Mouse (Mus musculus) stomach, postnatal 0 days (tissue): Measurements from ENCODE around the gene Xpr1. TPM values are rescaled to one million over a fixed set of nuclear protein-coding genes. Genes with fewer than 3 reads are reported as not detected.
"Not testable (repeated sequence)": the region's sequence is repeated elsewhere in the genome, so short reads cannot be mapped to it uniquely, and the experiment has no call there.

Source experiments
- ATAC-seq: fragments of 200-750 bp; cut with Nextera tagmentation; 2 replicates; pipeline ENCODE4 v1.8.0; 2017; ENCODE audit not compliant: low FRiP score, low TSS enrichment
- DNase-seq: peaks from one replicate; pipeline ENCODE4 v3.0.0-alpha.2; 2016; ENCODE audit warnings: low spot score
- H3K27ac ChIP-seq: fragments of 300-500 bp; sonication (generic); replicated peaks from 2 replicates; pipeline ENCODE4 v1.5.1; 2014; ENCODE audit warnings: mild to moderate bottlenecking, control low read depth
- H3K27me3 ChIP-seq: fragments of 300-500 bp; sonication (generic); 2 replicates; pipeline ENCODE4 v1.6.1; 2014; ENCODE audit warnings: low read length; ENCODE audit not compliant: control insufficient read depth, insufficient read depth
- H3K36me3 ChIP-seq: fragments of 300-500 bp; sonication (generic); 2 replicates; pipeline ENCODE4 v1.6.1; 2014; ENCODE audit warnings: low read length, mixed read lengths; ENCODE audit not compliant: control insufficient read depth, insufficient read depth
- H3K4me1 ChIP-seq: fragments of 300-500 bp; sonication (generic); replicated peaks from 2 replicates; pipeline ENCODE4 v1.6.1; 2014; ENCODE audit warnings: antibody characterized with exemption; ENCODE audit not compliant: control insufficient read depth, insufficient read depth
- H3K4me2 ChIP-seq: fragments of 300-500 bp; sonication (generic); replicated peaks from 2 replicates; pipeline ENCODE4 v1.6.1; 2014; ENCODE audit warnings: low read depth, mild to moderate bottlenecking, control low read depth, moderate library complexity
- H3K4me3 ChIP-seq: fragments of 300-500 bp; sonication (generic); 2 replicates; pipeline ENCODE4 v1.5.1; 2014; ENCODE audit warnings: low read depth, low read length, control low read depth
- H3K9ac ChIP-seq: fragments of 300-500 bp; sonication (generic); 2 replicates; pipeline ENCODE4 v1.6.1; 2014; ENCODE audit warnings: mild to moderate bottlenecking, low read length, control low read depth, mixed read lengths
- H3K9me3 ChIP-seq: fragments of 300-500 bp; sonication (generic); 2 replicates; pipeline ENCODE4 v1.6.1; 2016; ENCODE audit warnings: low read length; ENCODE audit not compliant: control insufficient read depth
- CTCF ChIP-seq: IDR thresholded peaks from 2 replicates; pipeline ENCODE4 v1.5.1; 2016; ENCODE audit warnings: antibody characterized with exemption, low read depth, mild to moderate bottlenecking, moderate library complexity
- EP300 ChIP-seq: optimal IDR thresholded peaks from 2 replicates; pipeline ENCODE3; 2016; ENCODE audit warnings: antibody characterized with exemption
- WGBS: fragments of 180-500 bp; shearing (Covaris S2); extraction: QIAGEN DNeasy Blood & Tissue Kit; methylation state at CpG from one replicate; pipeline ENCODE4 v1.1.7; 2014; 5-methylcytosine and 5-hydroxymethylcytosine counted together
- polyA plus RNA-seq: library from polyadenylated mRNA; unstranded; fragments of >200 nt; fragmentation: Nextera tagmentation; extraction: Ambion mirVana; gene quantifications from 2 replicates; pipeline ENCODE4 v1.2.1, GENCODE M21; 2015

The Xpr1 gene
- polyA plus RNA-seq, 1 experiment from 2014 or later: 2.9 TPM

- Histone ChIP-seq H3K27ac (no peak overlapping the region), H3K27me3 (no peaks in the 10 kb centered on the region), H3K4me1 (no peaks in the 10 kb centered on the region), H3K36me3 (no peaks in the 10 kb centered on the region), H3K4me3 (no peak overlapping the region), H3K4me2 (no peak overlapping the region), H3K9ac (no peak overlapping the region), H3K9me3 (no peaks in the 10 kb centered on the region)
- no peak for TF ChIP-seq EP300
- TF ChIP-seq CTCF: no peak
- no peak for ATAC-seq
- WGBS: 91% methylated on average over 4 of the region's 4 CpGs
- DNase-seq: no peak
These were observed 144.3 kb downstream of the Xpr1 start for GRCm38 (mm10) chr1:155272953-155273352.

DNA sequence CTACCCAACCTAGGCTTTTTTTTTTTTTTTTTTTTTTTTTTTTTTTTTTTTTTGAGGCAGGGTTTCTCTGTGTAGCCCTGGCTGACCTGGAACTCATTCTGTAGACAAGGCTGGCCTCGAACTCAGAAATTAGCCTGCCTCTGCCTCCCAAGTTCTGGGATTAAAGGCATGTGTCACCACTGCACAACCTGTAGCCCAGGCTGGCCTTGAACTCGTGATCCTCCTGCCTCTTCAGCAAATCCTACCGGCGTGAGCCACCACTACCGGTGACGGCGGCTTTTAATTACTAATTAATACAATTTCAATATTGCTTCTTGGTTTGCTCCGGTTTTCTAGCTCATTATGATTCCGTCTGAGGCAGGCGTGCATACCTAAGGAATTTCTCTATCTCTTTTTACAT is 154.7 kb downstream of the Xpr1 start:
- H3K4me2 ChIP-seq, H3K9me3 ChIP-seq, ATAC-seq, H3K4me3 ChIP-seq, H3K27ac ChIP-seq, H3K9ac ChIP-seq, DNase-seq, H3K27me3 ChIP-seq, H3K36me3 ChIP-seq, H3K4me1 ChIP-seq: not testable (repeated sequence)
- 93% methylated on average over 10 of the region's 10 CpGs for WGBS

- Histone ChIP-seq H3K4me2 (no peak overlapping the region), H3K36me3 (no peaks in the 10 kb centered on the region), H3K27me3 (no peaks in the 10 kb centered on the region), H3K4me1 (no peaks in the 10 kb centered on the region), H3K9ac (no peak overlapping the region), H3K4me3 (no peak overlapping the region), H3K9me3 (no peaks in the 10 kb centered on the region), H3K27ac (no peak overlapping the region)
- TF ChIP-seq CTCF (no peak), EP300 (no peak)
- DNase-seq: no peak
- 91% methylated on average over 8 of the region's 8 CpGs for WGBS
- ATAC-seq: no peak
These were observed 162.9 kb downstream of the Xpr1 start for GRCm38 (mm10) chr1:155254309-155254708.

DNA sequence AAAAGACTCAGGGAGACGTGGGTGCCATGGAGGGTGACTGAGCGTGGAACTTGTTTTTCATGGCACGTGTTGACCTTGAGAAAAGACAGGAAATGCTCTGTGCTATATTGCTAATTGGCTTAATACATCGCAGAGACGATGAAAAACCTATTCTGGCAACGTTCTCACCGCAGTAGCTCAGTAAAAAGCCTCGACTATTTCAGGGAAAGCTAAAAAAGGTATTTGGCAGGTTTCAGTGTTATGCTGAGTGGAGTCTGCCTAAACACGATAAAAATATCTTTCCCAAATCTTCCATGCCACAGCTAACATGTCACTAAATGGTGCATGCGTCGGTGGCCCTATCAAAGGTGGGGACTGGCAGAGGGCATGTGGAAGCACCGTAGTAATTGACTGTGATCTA is 164.1 kb downstream of the Xpr1 start:
- 63% methylated on average over 12 of the region's 12 CpGs for WGBS
- Histone ChIP-seq H3K27me3 (no peaks in the 10 kb centered on the region), H3K4me2 (no peak overlapping the region), H3K4me3 (no peak overlapping the region), H3K36me3 (no peaks in the 10 kb centered on the region), H3K27ac (no peak overlapping the region), H3K9me3 (no peaks in the 10 kb centered on the region), H3K9ac (no peak overlapping the region), H3K4me1 (no peaks in the 10 kb centered on the region)
- no peak for TF ChIP-seq CTCF
- no peak for TF ChIP-seq EP300
- ATAC-seq (no peak), DNase-seq (no peak)

GRCm38 (mm10) chr1:155252631-155253121 is 164.5 kb downstream of the Xpr1 start:
- 42% methylated on average over 6 of the region's 6 CpGs for WGBS
- Histone ChIP-seq H3K4me3 (no peak overlapping the region), H3K36me3 (no peaks in the 10 kb centered on the region), H3K4me2 (no peak overlapping the region), H3K4me1 (no peaks in the 10 kb centered on the region), H3K9me3 (no peaks in the 10 kb centered on the region), H3K27ac (no peak overlapping the region), H3K9ac (no peak overlapping the region), H3K27me3 (no peaks in the 10 kb centered on the region)
- ATAC-seq (no peak), DNase-seq (no peak)
- no peak for TF ChIP-seq CTCF
- no peak for TF ChIP-seq EP300

DNA sequence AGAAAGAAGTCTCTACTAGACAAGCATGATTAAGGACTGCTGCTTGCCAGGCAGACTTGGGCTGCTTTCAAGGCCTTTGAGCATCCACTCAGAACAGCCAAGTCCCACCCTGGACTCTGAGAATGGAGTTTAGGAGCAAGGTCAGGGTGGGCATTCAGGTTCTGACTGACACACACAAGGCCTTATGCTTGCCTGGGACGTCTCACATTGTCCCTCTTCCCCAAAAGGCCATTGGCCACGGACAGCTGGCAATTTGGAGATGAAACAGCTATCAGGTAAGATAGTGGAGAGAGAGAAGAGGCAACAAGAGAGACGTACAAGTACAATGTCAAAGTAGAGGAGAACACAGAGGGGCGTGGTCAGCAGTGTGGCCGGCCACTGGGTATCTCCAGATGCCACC is 165.6 kb downstream of the Xpr1 start:
- no peak overlapping the region for H3K27ac ChIP-seq
- H3K36me3 ChIP-seq: no peaks in the 10 kb centered on the region
- WGBS: 80% methylated on average over 5 of the region's 5 CpGs
- H3K4me1 ChIP-seq: no peaks in the 10 kb centered on the region
- H3K4me2 ChIP-seq: no peak overlapping the region
- no peak for ATAC-seq
- no peak for DNase-seq
- H3K9ac ChIP-seq: no peak overlapping the region
- no peak overlapping the region for H3K4me3 ChIP-seq
- H3K27me3 ChIP-seq: no peaks in the 10 kb centered on the region
- TF ChIP-seq EP300: no peak
- no peak for TF ChIP-seq CTCF
- no peaks in the 10 kb centered on the region for H3K9me3 ChIP-seq
